Mouse (Mus musculus) common myeloid progenitor, adult 5-6 weeks (primary cell): ENCODE data around the gene Rnf130. TPM values are rescaled to one million over a fixed set of nuclear protein-coding genes. Genes with fewer than 3 reads are reported as not detected.

Source experiments
- ATAC-seq: replicated peaks from 2 replicates; pipeline ENCODE4 v1.8.0; 2016; ENCODE audit warnings: low read depth, mild to moderate bottlenecking, moderate TSS enrichment, inconsistent platforms; ENCODE audit not compliant: poor library complexity, severe bottlenecking
- total RNA-seq: library from RNA; stranded (forward); fragments of 200-1000, 187-1606 nt; gene quantifications from 2 replicates; pipeline ENCODE4 v1.2.3, GENCODE M21; 2017

The Rnf130 gene
- total RNA-seq, 1 experiment from 2014 or later = 240 TPM

DNA sequence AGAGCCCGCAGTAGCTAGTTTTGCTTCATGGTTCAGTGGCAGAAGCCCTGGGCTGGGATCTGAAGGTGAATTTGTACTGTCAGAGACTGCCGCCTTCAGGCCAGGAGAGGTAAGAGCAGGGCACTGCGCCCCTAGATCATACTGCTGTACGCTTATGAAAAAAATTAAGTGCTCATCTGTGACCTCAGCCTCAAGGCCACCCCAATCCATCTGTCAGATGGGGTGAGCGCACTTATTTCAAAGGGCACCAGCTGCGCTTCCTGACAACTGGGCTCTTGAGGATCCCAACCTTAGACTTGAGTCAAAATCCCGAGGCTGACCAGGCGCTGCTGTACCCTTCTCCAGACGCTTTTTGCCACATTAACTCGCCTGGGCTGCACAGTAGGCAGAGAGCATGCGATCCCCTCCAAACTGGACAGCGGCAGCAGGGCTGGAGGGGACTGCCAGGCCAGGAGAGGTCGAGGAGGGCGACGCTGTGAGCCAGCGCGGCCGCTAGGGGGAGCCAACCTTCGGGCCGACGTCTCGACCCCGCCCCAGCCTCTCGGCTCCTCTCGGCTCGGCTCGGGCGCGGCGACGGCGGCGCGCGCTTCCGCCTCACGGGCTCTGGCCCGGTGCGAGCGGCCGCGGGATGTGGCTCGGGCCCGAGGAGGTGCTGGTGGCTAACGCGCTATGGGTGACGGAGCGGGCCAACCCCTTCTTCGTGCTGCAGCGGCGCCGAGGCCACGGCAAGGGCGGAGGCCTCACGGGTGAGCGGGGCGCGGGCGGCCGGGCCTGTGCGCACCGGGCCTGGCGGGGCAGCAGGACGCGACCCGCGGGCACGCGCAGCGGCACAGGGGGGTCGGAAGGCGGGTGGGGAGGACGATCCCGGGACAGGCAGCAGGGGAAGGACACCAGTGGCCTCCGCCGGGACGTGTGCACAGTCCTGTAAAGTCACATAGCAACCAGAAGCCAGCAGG lies 105.9 kb downstream of the Rnf130 start, which contains the start of gene Tbc1d9b:
Tbc1d9b (plus strand) TSS at position 586 of the 956 bp plus-strand sequence.
- peak; percentile 79 for ATAC-seq

DNA sequence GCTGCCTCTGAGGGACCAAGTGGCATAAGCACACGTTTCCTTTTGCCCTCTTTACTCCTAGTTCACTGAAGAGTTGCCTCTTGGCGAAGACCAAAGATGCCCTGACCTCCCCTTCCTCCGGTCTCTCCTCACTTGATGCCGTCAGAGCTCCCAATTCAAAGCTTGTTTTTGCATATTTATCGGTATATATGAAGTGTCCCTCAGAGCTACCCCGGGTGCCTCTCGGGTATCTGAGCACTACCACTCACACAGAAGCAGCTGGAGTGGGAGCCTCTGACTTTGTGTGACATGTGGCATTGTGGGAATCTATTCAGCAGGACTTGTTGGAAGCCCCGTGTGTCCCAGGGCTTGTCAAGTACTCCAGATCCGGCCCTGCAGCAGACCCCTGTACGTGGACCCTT lies 106.7 kb downstream of the Rnf130 start:
- ATAC-seq = no peak

DNA sequence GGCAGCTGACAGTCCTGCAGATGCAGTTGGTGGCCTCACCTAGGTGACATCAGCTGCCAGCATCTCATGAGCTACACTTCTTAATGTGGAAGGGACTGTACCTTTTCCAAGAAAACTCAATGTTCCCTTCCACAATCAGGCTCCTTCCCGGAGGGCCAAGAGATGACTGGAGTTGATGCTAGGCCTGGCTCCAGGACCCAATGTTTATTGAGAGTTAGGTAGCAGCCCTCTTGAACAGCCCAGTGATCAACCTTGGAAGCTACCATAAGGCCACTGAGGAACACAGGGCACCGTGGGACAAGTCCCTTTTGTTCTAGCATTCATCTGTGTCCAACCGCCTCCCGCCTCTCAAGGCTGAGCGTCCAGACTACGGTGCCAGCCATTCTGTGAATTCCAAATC lies 107.1 kb downstream of the Rnf130 start:
- no peak for ATAC-seq

DNA sequence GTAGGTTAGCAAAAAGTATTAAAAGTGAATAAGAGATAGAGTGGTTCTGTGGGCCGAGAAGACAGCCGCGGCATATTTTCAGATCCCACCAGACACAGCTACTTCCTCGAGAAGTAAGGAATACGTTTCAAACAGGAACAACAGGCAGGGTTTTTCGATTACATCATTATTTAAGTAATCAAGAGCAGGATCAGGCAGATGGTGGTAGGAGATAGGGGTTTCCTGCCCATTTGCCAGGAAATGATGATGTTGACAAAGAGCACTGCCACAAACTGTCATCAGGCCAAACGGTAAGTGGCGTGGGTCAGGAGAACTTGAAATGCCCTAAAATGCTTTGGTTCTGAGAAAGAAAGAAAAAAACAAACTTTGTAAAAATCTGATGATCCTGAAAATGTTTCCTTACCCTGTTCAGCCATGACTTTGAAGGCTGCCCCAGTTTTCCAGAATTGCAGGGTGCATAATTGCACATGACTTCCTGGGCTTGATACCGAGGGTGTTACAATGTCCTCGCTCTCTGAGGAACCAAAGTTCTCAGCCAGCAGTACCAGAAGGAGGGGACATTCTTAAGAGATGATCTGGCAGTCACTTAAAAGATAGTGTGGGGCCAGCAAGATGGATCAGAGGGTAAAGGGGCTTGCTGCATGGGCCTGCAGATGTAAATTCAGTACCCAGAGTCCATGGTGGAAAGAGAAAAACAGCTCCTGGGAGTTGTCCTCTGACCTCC lies 109.2 kb downstream of the Rnf130 start:
- peak; percentile 54 for ATAC-seq

DNA sequence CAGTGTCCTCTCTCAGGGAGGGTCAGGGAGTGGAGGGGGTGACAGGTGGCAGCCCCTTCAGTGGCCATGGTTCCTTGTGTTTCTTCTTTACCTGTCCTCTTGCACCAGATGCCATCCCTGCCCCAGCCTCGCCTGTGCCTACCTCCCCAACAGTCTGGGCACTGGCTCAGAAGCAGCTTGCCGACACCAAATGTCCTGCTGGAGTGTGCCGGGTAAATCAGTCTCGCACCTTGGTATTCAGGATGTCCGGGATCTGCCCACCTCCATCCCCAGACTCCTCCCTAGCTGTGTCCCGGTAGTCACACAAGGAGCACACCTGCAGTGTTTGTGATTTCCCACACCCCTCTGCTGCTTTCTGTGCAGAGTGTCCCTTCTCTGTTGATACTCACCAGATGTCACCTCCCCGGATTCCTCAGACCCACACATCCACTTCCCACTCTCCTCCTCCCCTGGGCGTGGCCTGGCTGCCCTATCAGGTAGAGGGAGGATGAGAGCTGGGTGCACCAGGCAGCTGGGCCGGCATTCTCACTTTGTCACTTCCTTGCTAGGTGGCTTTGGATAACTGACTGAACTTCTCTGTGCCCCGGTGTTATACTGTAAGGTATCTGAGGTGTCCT lies 113.2 kb downstream of the Rnf130 start:
- no peak for ATAC-seq

DNA sequence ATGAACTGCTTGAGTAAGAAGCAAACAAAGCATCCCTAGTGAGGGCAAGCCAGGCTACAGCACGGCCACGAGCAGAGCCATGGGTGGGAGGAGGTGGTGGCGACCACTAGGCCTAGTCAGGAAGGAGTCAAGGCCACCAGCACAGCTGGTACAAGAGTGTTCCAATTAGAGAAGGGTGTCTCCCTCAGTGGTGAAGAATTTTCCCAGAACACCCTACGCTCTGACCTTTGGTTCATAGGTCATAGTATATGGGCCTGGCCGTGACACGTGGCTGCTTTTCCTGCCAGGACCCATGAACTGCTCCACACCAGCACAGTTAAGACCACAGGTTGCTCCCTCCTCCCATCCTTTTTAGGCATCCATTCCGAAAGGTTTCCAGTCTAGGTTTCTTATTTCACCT lies 114.4 kb downstream of the Rnf130 start:
- no peak for ATAC-seq

DNA sequence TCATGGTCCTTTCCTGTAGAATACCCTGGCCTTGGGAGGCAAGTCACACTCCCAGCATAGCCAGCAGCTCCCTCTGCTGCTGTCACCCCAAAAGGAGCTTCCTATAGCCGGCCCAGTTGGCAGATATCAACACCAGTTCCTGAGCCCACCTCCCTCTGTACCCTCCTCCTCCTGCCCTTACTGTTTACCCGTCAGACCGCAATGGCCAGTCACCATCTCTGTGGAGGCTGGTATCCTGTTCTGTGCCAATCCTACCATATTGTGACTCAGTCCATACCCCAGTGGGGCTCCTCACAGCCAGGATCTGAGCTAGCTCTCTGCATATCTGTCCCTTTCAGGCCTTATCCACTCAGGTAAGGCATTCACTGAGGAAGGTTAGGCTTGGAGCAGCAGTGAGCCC lies 120.4 kb downstream of the Rnf130 start:
- ATAC-seq = no peak

DNA sequence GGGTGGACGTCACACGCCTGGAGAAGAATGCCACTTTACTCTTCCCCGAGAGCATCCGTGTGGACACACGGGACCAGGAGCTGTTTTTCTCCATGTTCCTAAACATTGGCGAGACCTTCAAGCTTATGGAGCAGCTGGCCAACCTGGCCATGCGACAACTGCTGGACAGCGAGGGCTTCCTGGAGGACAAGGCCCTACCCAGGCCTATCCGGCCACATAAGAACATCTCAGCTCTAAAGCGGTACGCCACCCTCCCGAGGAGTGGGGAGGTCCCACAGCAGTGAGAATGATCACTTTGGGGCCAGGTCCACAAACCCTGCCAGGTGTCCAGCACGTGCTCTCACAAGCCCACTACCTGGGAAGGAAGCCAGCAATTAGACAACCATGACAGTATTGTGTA lies 121.0 kb downstream of the Rnf130 start:
- no peak for ATAC-seq

DNA sequence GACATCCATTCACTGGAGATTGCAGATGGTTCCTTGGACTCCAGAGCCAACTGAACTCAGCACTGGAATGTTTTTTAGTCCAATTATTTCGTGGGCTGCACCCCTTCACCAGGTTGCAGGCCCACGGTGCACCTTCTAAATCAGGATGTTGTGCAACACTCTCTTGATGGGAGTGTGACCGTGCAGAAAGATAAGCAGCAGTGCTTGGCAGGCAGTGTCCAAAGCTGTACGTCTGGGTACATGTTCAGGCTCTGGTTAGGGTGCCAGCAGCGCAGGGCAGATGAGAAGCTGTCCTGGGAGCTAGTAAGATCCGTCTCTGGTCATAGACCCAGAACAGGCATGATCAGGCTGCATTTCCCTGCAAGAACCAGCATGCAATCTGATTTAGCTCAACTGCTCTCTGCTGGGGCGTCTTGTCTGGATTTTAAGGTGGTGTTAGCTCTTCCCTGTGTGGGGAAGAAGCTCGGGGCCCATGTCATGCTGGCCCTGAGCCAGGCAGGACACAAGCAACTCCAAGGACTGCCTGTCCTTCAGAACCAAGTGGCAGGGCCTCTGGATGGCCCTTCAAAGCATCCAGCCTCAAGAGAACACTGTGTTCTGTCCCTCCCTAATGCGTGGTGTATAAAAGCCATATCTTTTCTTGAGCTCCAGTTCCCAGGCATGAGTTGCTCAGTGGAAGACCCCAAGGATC lies 122.3 kb downstream of the Rnf130 start:
- peak; percentile 73 for ATAC-seq

DNA sequence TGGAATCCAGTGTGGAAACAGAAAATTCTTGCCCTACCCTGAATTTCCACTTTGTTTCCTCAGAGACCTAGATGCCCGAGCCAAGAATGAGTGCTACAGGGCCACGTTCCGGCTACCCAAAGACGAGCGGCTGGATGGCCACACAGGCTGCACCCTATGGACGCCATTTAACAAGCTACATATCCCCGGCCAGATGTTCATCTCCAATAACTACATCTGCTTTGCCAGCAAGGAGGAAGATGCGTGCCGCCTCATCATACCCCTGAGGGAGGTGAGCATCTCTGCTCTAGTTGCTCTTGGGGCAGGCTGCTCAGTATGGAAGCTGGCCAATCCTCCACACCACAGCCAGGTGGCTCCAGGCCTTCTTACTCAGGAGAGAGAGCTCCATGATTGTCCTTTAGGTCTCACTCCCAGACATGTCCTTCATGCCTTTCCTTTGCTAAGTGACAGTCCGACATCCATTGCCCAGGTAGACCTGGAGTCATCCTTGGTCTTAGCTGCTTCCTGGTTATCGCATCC lies 122.9 kb downstream of the Rnf130 start:
- no peak for ATAC-seq

DNA sequence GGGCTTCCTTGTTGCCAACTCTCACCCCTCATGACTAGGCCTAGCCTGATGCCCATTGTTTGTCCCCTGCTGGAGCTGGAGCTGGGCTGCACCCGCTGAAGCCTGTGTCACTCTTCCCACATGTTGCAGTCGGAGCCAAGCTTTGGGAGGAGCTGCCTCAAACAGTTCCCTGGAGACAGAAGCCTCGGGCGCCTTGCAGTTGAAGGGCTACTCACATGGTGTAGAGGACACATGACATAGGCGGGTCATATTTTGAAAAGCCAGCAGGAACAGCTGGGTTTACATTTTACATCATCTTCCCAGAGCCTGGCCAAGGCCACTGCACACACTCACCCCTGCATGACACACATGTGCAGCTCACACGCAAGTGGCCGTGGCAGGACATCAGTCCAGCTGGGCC lies 124.1 kb downstream of the Rnf130 start:
- ATAC-seq = no peak

DNA sequence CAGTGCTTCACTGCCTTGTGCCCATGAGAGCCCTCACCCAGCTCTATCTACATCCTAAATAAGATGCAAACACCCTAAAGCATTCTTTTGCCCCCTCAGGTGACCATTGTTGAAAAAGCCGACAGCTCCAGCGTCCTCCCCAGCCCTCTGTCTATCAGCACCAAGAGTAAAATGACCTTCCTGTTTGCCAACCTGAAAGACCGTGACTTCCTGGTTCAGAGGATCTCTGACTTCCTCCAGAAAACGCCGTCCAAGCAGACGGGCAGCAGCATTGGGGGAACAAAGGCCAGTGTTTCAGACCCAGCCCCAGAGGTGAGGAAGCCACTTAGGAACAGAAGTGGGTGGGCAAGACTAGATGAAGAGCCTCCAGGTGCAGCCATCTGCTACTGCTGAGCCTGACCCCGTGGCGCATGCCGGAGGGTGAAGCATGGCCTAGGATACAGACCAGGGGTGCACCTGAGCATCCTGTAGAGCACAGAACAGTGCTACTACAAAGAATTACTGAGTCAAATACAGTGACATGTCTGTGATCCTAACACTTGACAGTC lies 124.5 kb downstream of the Rnf130 start:
- no peak for ATAC-seq

DNA sequence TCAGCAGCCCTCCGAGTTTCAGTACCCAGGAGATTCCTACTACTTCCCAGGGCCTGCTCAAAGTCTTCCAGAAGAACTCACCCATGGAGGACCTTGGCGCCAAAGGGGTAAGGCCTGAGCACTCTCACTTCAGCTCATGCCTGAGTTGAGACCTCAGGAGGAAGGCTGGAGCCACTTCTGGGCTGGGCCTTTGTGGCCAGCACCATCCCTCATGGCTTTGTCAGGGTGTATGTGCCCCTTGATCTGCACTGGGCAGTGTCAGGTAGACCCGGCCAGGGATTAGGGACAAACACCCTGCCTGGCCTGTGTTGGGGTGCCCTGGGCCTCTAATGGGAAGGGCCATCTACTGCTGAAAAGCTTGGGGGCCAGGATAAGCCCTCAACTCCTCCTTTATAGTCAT lies 126.2 kb downstream of the Rnf130 start:
- ATAC-seq = no peak

DNA sequence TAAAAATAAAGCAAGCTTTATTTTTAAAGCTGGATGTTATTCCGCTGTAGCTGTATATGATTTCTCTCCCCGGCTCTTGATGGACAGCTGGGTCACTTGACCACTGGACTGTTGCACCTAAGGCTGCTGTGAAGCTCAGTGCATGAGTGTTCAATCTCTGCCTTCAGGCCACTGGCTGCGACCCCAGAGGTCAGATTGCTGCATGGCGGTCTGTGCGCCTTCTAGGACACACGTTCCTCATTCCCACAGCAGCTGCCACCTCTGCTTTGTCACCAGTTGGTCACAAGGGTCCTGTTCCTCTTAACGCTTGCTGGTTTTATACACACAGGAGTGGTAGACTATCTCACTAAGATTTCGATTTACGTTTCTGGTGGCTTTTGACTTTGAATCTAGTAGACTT lies 129.0 kb downstream of the Rnf130 start:
- no peak for ATAC-seq

Other genes starting within 250 kb of the Rnf130 start
- 0.97 and 2.5 TPM in 2 replicates for gene Gfpt2, start 231.2 kb upstream of the Rnf130 start, total RNA-seq
- 51.6 and 60.3 TPM in 2 replicates for gene Mapk9, start 178.6 kb upstream of the Rnf130 start, total RNA-seq
- 0.59 and 0.68 TPM in 2 replicates for gene Rasgef1c, start 123.5 kb upstream of the Rnf130 start, total RNA-seq
- gene Tbc1d9b, start 106.0 kb downstream of the Rnf130 start, total RNA-seq = 55.6 and 56.0 TPM in 2 replicates
- 9.1 and 11.9 TPM in 2 replicates for gene Mrnip, start 149.1 kb downstream of the Rnf130 start, total RNA-seq
- 246 and 349 TPM in 2 replicates for gene Sqstm1, start 185.5 kb downstream of the Rnf130 start, total RNA-seq
- gene Mgat4b, start 185.5 kb downstream of the Rnf130 start, total RNA-seq = 14.1 and 16.4 TPM in 2 replicates
- gene Ltc4s, start 213.3 kb downstream of the Rnf130 start, total RNA-seq = 3.6 and 5.0 TPM in 2 replicates